Mouse (Mus musculus): Measurements from ENCODE around the gene Rps27a.

Rps27a gene

GRCm38 (mm10) chr11:29512818-29513535, 34.9 kb downstream of the Rps27a start:
- no peak for DNase-seq (ENCODE audit: low spot score)

DNA sequence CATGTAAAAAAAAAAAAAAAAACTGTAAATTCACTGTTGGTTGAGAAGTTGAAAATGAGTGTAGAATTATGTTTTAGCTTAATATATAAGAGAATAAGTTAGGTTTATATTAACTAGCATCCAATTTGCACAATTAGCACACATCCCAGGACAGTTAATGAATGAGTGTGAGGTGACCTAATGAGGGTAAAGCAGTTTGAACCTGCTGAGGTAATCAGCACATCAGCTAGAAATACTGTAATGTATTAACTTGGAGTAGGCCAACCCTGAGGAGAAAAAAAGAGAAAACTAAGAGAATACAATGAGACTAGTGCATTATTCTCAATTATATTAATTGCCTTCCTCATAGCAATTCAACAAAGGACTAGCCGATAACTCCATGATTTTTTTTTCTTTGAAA, 38.5 kb downstream of the Rps27a start:
- no peak for DNase-seq (ENCODE audit: low spot score)

- DNase-seq (ENCODE audit: low spot score), result no peak
These were observed 42.8 kb downstream of the Rps27a start for GRCm38 (mm10) chr11:29504899-29505625.

DNA sequence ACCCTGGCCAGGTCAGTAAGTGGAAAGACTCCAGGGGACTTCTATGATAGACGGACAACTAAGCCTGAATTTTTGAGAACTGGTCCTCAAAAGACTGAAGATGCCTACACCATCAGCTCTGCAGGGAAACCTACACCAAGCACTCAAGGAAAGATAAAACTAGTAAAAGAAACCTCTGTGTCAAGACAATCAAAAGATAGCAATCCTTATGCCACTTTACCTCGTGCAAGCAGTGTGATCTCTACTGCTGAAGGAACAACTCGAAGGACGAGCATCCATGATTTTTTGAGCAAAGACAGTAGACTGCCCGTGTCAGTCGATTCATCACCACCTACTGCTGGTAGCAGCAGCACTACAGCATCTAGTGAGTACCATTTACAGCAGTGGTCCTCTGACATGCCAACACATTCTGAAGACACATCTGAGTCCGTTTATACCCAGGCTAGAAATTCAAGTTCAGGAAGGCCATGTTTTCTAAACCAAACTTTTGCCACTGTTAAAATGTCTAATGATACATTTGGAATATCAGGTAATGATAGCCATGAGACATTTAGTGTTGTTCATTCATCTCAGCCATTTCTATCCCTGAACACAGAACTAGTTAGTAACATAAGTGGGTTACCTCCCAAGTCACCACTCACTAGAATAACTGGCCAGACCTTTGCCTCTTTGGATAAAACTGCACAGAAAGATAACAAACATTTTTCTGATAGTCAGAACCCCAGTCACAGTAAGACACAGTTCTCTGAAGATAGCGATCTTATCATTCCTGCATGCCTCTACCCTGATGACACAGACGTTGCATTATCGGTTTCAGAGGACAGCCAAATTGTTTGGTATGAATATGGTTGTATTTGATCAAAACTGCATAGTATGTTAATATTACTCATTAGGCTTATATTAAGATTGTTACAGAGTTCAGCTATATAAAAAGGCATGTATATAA, 43.7 kb downstream of the Rps27a start:
- DNase-seq (ENCODE audit: low spot score), result no peak

DNA sequence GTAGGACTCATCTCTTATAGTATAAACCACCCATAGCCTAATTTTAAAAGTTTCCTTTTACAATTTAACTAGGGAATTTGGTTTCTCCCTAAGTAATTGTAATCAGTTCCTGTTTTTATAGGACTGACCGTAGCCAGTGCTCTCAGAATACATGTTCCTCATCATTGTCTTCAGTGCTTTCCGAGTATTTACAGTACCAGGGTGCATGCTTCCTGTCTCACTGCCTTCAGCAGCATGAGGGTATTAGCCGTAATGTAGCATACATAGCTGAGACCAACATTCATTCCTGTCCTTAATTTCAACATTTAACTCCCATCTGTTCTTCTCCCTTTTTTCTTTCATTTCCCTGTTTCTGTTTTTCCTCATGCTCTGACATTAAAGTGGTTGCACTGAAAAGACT, 50.9 kb downstream of the Rps27a start:
- no peak for DNase-seq (ENCODE audit: low spot score)
